Mouse (Mus musculus) T-helper 17 cell (primary cell): ENCODE measurements around the gene Naa15.
"Not testable (repeated sequence)": the region's sequence is repeated elsewhere in the genome, so short reads cannot be mapped to it uniquely, and the experiment has no call there.

Experiments used
- in situ Hi-C, 2 experiments: fragments of 300-600 bp; cut with MboI, MseI; formaldehyde crosslinking; loops; 1 replicate in 1 of 2; 2 replicates in 1 of 2; pipeline ENCODE4 v1.15.1; 2025; ENCODE audit warnings: high pct_unique_total_duplicates in 2 of 2

Naa15 gene

DNA sequence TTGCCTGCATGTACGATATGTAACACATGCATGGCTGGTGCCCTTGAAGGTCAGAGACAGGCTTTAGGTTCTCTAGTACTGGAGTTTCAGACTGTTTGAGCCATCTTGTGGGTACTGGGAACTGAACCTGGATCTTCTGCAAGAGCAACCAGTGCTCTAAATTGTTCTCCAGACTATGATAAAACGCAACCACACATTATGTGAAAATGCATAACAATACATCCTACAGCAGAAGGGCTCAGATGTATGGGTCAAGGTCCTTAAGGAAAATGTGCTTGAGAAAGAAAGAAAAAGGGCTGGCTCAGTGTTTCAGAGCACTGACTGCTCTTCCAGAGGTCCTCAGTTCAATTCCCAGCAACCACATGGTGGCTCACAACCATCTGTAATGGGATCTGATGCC, 21.3 kb upstream of the Naa15 start:
- in situ Hi-C loops = no loop called here

DNA sequence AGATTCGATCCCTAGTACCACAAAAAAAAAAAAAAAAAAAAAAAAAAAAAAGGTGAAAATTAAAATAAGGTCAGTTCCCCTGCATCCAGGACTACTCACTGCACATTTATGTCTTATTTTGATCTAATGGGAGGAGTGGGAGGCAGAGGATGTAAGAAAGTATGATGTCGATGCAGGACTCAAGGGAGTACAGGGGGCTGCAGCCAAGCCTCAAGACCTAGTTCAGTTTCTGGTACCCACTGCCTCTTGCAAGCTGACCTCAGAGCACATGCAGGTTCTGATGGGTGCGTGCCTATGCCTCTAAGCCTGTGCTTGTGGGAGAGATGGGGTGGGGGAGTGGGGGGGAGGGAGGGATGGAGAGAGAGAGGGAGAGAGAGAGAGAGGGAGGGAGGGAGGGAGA, 20.1 kb upstream of the Naa15 start:
- in situ Hi-C loops = no loop called here

DNA sequence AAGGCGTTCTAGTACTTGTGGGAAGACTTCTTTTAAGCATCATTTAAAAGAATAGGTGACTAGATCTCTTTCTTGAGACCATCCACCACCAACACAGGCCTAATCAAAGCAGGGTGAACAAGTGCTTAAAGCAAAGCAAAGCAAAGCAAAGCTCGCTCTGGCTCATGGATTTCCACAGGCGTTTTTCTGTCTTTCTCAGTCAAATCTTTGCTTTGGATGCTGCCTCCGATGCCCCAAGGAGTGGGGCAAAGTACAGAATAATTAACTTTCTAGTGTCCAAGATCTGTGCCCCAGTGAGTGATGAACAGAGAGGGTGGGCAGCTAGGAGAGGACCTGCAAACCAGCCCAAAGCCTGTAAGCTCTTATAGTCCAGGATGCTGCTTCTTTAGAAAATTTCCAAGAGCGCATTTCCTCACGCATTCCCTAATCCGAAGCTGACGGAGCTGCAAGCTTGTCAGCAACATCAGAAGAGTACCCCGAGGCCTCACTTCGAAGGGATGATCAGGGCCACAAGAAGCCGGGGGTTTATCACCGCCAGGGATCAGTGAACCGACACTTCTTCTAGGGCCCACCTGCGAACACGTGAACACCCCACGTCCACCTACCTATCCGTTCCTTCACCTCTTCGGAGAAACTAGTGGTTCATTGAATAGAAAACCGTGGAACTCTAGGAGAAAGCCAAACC, 19.3 kb upstream of the Naa15 start:
- in situ Hi-C loops = no loop called here

DNA sequence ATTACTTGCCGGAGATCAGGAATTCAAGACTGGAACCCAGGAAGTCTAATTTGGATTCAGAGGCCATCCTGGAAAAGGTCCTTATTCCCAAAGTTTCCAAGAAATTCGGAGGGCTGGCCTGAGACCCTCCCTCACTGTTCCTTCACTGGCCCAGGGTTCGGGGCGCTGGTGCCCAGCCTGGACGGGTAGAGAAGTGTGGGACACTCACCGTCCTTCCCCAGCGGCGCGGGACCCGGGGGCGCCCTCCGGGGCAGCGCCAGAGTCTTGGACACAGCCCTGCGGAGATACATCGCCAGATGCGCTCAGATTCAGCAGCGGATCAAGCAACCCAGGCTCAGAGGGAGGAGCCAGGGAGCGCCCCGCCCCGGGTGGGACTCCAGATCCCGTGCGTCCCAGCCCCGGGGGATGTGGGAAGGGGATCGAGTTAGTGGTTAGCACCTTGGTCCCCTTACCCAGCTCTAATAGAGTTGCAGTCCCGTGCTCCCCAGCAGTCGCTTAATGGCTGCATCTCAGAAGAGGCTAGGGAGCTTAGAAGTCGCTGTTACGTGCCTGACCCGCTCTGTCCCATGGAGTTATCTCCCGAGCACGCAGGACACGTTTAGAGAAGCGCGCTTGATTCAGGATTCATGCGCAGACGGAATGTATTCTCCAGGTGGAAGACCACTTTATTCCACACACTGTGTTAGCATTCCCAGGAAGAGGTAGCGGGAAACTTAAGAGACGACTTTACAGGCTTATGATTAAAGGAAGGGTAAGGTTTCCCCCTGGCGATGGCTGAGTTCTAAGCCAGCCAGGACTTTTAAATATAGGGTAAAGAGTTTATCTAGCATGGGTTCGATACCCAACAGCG, 18.5 kb upstream of the Naa15 start, which contains the start of gene Mgarp:
TSS of gene Mgarp (minus strand) at position 520 of the 850 bp plus-strand sequence.
- in situ Hi-C loops = no loop called here

DNA sequence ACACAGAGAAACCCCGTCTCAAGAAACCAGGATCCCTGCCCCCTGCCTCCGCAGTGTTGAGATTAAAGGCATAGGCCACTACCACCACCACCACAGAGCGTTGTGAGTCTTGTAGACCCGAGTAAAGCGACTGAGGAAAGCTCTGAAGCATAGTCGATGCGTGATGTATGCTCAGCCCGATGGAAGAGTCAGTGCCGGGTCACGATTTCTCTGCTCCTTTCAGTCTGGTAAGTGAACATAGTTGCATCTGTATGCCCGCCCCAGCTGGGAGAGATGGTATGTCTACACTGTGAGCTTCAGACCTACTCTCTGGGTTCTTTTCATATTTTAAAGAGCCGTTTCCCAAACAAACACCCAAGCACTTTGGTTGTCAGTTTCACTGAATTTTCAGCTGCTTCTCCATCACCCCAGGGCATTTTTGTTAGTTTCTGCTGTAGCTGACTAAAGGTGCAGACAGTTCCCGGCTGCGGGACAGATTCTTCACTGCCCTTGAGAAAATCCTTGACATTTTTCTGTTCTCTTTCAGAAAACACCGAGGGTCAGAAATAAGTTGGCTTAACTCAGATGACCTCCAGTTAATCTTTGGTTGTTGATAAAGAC, 17.1 kb upstream of the Naa15 start:
- in situ Hi-C loops = no loop called here

- in situ Hi-C loops = no loop called here
Observed at GRCm38 (mm10) chr3:51398667-51399066, 16.3 kb upstream of the Naa15 start.

GRCm38 (mm10) chr3:51399531-51399930, 15.4 kb upstream of the Naa15 start:
- in situ Hi-C loops = no loop called here

GRCm38 (mm10) chr3:51400682-51401081, 14.3 kb upstream of the Naa15 start:
- in situ Hi-C loops = no loop called here

DNA sequence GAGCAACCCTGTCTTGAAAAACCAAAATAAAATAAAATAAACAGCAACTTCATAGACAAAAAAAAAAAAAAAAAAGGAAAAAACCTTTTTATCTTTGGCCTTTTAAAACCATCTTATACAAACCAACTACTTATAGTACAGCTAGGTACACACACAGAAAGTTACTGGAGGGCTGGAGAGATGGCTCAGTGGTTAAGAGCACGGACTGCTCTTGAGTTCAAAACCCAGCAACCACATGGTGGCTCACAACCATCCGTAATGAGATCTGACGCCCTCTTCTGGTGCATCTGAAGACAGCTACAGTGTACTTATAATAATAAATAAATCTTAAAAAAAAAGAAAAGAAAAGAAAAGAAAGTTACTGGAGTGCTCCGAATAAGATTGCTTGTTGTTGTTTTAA, 12.9 kb upstream of the Naa15 start:
- in situ Hi-C loops = not testable (repeated sequence)

DNA sequence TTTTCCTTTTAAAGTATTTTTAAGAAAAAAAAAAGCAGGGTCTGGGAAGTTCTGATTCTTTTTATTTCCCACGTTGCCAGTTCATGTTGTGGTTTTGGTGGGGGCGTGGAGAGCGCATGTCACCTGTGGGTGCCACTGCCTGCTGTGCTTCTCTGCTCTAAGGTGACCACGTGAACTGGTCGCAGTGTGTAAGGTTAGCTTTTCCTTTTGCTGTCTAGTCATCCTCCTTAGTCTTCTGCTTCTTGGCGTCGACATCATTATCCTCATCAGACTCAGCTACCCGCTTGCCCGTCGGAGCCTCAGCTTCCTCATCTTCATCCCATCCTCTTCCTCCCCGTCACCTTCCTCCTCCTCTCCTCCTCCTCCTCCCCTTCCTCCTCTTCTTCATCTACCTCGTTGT, 12.3 kb upstream of the Naa15 start:
- in situ Hi-C loops = no loop called here

GRCm38 (mm10) chr3:51407870-51408560, 6.9 kb upstream of the Naa15 start:
- in situ Hi-C loops = no loop called here

- in situ Hi-C loops = no loop called here
Observed at GRCm38 (mm10) chr3:51408561-51409183, 6.3 kb upstream of the Naa15 start, which contains the start of gene Ndufc1. Ndufc1 (minus strand) TSS chr3:51408988.

- in situ Hi-C loops = loop anchor here in 1 of 2 experiments (5.0 kb wide), 1 partner anchor 35 kb away; no protein-coding TSS in a partner anchor
Observed at GRCm38 (mm10) chr3:51412457-51412856, 2.5 kb upstream of the Naa15 start.

DNA sequence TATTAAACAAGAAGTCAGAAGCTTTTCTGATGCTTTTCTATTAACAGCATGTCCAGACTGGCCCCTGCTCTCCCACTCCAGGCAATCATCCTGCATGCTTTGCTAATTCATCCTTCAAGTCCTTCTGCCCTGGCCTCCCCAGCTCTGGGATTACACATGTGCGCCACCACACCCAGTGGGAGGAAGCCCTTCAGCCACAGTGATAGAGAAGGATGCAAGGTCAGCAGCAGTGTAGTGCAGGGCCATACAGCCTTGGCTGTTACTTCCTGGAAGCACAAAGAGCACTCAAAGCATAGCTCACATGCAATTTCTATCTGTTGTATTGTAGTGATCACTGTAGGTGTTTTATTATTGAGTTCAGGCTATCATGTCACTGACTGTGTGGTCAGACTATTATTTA, 1.7 kb upstream of the Naa15 start:
- in situ Hi-C loops = loop anchor here in 1 of 2 experiments (5.0 kb wide), 1 partner anchor 36 kb away; no protein-coding TSS in a partner anchor

DNA sequence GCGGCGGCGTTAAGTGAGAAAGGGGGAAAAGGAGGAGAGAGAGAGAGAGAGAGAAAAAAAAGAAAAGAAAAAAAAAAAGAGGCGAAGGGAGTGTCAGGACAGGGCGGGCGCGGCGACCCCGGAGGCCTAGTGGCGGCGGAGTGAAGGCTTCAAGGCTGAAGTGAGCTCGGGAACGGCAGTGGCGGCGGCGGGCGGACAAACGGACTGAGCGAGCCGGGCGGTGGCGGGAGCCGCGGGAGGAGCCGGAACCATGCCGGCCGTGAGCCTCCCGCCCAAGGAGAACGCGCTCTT, 1.1 kb downstream of the Naa15 start:
- in situ Hi-C loops = no loop called here

- in situ Hi-C loops = no loop called here
Observed at GRCm38 (mm10) chr3:51416364-51417134, 1.6 kb downstream of the Naa15 start.

- in situ Hi-C loops = no loop called here
Observed at GRCm38 (mm10) chr3:51417135-51417458, 2.1 kb downstream of the Naa15 start.

- in situ Hi-C loops = no loop called here
Observed at GRCm38 (mm10) chr3:51417485-51417884, 2.5 kb downstream of the Naa15 start.

GRCm38 (mm10) chr3:51417966-51418365, 3.0 kb downstream of the Naa15 start:
- in situ Hi-C loops = no loop called here

DNA sequence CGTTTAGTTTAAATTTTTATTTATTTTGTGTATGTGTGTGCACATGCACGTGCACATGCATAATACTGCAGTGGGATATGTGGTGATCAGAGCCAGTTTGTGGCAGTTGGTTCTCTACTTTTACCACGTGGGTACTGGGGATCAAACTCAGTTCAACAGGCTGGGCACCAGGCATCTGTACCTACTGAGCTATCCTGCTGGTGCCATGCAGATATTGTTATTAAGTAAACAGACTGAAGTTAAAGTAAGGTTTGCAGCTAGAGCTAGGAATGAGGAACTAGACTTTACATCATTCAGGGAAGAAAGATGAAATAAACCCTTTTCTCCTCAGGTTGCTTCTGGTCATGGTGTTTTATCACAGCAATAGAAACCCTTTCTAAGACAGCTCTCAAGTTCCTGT, 7.0 kb downstream of the Naa15 start:
- in situ Hi-C loops = no loop called here

- in situ Hi-C loops = no loop called here
Observed at GRCm38 (mm10) chr3:51425394-51425793, 10.4 kb downstream of the Naa15 start.
